Mouse (Mus musculus) left cerebral cortex, postnatal 25 days (tissue): ENCODE results near the gene Pde2a. TPM values are rescaled to one million over a fixed set of nuclear protein-coding genes. Genes with fewer than 3 reads are reported as not detected.

ENCODE experiments used
- DNase-seq, 2 experiments: peaks; one replicate each; pipeline ENCODE4 v3.0.0; 2022; ENCODE audit warnings: low spot score in 2 of 2, mixed read lengths in 1 of 2
- intact Hi-C: fragments of 180-260 bp; cut with DNase I; formaldehyde crosslinking; loops from one replicate; pipeline ENCODE4 v1.15.1; 2025
- total RNA-seq, 2 experiments: library from RNA; stranded (reverse); gene quantifications; 2 replicates each; pipeline ENCODE4 v1.2.3; 2021

The Pde2a gene
- total RNA-seq, 2 experiments from 2014 or later, result 377 to 383 TPM

GRCm38 (mm10) chr7:101395471-101395870 is 26.0 kb upstream of the Pde2a start:
- DNase-seq, result no peak
- intact Hi-C loops, result no loop called here

- intact Hi-C loops, result no loop called here
- DNase-seq, result no peak
Measured at GRCm38 (mm10) chr7:101397175-101397574, 24.3 kb upstream of the Pde2a start.

DNA sequence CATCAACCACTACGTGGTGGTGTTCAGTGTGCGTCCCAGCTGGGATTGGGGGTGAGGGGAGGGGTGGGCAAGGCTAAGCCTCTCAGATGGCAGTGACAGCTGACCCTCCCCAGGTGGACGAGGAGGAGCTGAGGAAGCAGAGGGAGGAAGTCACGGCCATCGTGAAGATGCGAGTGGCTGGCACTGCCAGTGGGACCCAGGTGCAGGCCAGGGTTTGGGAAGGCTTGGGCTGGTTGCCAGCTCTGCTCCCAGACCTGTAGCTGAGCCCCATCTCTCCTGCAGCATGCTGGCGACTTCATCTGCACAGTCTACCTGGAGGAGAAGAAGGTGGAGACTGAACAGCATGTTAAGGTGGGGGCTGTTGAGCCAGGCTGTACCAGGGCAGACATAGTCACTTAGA is 20.0 kb upstream of the Pde2a start:
- intact Hi-C loops, result no loop called here
- DNase-seq, result no peak

- intact Hi-C loops, result no loop called here
- no peak for DNase-seq
Measured at GRCm38 (mm10) chr7:101403831-101404230, 17.7 kb upstream of the Pde2a start.

GRCm38 (mm10) chr7:101410267-101410936 is 11.1 kb upstream of the Pde2a start, which contains the start of gene Gm45837:
Gm45837 (plus strand) TSS chr7:101410886.
- DNase-seq, result peak in 1 of 2 experiments; percentile 46
- intact Hi-C loops, result loop anchor here (5.0 kb wide), 1 partner anchor 92 kb away; no protein-coding TSS in a partner anchor

- intact Hi-C loops, result loop anchor here (2.0 to 5.0 kb wide), 2 partner anchors 90 to 206 kb away; no protein-coding TSS in a partner anchor
- peak; percentile 84 to 89 for DNase-seq
Measured at GRCm38 (mm10) chr7:101412796-101413195, 8.7 kb upstream of the Pde2a start.

DNA sequence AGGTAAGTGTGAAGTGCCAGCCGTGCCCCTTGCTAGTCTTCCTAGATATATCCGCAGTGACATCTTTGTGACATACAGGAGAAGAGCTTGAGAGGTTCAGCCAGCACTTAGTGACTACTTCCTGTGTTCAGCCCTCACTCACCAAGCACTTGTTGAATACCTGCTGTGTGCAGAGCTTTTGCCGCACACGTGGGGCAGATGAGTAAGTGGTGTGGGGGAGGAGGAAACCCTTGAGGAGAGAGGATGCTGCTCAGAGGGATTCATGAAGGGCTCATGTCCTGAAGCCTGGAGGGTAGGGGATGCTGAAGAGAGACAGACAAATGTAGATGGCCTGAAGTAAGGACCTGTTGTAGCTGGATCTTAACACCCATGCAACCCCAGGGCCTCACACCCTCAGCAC is 7.3 kb upstream of the Pde2a start:
- intact Hi-C loops, result loop anchor here (2.0 to 5.0 kb wide), 2 partner anchors 88 to 127 kb away; no protein-coding TSS in a partner anchor
- peak in 1 of 2 experiments; percentile 56 for DNase-seq

DNA sequence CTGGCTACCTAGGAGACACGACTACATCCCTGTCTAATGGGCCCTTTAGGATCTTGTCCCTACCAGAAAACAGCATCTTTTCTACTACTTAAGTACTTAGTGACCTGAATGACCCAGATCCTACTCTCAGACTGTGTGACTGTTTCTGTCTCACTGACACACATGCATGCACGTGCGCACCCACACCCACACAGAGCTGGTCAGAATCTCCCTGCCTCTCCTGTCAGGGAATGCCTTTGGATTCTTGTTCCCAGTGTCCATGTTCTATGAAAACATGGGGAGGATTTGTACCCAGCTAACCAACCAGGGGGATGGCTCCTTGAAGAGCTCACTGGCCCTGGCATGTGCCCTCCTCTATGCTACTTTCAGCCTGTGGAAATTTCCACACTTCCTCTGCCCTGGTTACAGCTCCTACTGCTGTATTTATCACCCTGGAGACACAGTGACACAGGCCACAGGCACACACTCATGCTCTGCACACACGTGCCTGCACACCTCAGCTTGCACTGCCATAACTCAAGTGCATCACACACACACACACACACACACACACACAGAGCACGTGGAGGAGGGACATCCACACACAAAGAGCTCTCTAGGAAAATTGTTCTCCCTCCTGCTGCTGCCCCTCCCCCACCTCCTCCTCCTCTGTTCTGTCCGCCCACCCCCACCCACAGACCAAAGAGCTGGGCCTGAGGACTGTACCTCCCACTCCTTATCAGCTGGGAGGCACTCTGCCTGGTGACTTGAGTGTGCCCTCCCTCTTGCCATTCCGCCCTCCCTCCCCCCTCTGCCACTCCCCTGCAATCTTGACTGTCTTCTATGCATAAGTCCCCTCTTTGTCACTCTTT is 6.6 kb upstream of the Pde2a start:
- peak in 1 of 2 experiments; percentile 53 for DNase-seq
- intact Hi-C loops, result loop anchor here (2.0 to 5.0 kb wide), 2 partner anchors 87 to 126 kb away; no protein-coding TSS in a partner anchor

DNA sequence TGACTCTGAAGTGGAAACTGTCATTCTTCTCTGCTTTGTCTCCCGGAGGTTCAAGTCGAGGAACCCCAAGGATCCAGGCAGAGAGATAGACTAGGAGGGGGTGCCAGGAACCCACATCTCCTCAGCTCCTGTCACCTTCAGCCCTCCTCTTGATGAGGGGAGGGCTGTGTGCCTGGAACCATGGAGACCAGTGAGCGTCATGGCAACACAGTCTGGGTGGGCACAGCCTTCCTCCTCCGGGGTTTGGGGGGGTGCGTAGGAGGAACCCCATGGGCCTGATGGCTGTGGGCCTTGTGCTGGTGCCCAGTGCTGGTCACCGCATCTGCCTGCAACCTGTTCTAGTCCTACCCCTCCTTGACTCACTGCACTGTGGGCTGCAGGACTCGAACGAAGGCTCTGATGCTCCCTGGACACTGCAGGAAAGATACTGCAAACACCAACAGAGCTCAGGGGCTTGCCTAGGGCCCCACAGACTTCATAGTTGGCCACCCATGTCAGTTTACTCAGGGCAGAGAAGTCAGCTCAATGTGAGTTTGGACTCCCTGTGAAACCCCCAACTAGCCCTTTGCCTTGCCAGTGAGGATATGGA is 5.9 kb upstream of the Pde2a start:
- intact Hi-C loops, result loop anchor here (2.0 kb wide), 1 partner anchor 125 kb away; no protein-coding TSS in a partner anchor

DNA sequence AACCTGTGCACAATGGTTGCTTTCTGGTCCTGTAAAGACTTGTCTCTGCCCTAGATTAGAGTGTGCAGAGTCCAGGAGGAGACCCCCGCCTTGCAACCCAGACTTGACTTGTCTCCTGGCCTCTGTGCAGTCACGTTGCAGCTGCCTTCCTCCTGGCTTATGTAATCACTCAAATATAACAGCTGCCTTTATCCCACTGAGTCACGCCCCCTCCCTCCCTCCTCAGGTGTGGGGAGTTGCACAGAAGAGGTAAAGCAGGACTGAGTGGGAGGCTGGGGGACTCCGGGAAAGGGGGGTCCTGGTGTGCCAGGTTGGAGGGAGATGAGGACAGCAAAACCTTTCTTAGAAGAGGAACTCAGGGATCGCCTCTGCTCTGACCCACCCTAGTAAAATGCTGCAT is 5.1 kb upstream of the Pde2a start:
- intact Hi-C loops, result no loop called here
- peak in 1 of 2 experiments; percentile 48 for DNase-seq

More for the DNA sequence above, 5.9 kb upstream of the Pde2a start:
- peak in 1 of 2 experiments; percentile 48 for DNase-seq

DNA sequence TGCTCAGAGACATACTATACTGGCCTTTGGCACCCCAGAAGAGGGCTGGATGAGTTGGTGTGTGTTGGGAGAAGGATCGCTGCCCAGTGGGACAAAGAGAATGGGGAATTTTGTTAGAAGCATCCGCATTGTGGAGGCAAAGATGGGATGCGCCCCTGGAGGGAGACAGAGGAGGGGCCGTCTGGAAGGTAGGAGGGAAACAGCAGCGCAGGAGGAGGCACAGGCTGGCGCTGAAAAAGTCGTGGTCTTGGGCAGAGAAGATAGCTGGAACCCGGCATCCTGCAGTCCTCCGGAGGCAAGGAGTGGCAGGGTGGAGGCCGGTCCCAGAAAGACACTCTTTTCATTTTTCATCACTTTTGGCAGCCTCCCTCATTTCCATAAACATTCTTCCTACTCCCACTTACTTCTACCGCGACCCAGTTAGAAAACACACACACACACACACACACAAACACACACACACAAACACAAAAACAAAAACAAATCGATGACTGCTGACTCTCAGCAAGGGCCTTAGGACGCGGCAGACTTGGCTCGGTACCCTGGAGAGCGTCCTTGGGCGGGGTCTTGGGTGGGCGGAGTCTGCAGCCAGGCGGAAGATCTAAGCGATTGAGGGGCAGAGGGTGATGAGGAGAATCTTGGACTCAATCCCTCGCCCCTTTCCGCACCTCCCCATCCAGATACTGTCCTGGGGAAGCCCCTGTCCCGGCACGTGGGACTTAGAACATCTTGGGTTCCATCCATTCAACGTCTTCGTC is 2.3 kb upstream of the Pde2a start:
- DNase-seq, result peak; percentile 44 to 68
- intact Hi-C loops, result no loop called here

GRCm38 (mm10) chr7:101422069-101422468 is 578 bp downstream of the Pde2a start:
- intact Hi-C loops, result no loop called here
- peak in 1 of 2 experiments; percentile 33 for DNase-seq

- intact Hi-C loops, result no loop called here
- peak in 1 of 2 experiments; percentile 35 for DNase-seq
Measured at GRCm38 (mm10) chr7:101422646-101423045, 1.2 kb downstream of the Pde2a start.

DNA sequence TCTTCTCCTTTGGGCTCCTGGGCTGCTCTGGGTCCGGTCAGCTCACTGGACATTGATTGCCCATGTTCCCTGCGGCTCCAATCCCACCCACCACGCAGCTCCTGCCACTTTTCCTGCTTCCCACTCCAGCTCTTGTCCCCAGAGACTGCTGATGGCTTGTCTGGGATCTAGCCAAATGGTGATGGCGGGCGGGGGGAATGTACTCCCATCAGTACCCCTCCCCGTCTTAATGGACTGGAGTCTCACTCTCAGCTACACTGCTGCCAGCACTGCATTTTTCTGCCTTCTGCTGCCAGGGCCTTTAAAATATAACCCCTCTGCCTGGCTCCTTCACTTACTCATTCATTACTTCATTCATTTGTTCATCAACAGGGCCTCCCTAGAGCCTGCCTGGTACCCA is 2.5 kb downstream of the Pde2a start:
- no peak for DNase-seq
- intact Hi-C loops, result no loop called here

DNA sequence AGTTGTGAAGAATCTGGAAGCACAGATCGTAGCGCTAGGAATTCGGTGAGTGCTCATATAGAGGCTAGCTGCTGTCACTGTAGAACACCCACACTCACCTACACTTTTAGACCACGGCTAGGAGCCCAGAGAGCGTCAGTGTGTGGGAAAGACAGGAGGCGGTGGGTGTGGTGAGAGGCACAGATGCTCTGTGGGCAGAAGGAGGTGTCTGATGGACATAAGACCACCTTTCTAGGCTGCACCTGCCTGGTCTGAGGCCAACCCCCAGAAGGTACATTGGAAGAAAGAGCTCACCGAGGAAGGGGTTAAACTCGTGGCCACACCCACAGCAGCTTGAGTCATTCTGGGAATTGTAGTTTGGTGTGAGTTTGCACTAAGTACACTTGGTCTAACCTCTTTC is 5.2 kb downstream of the Pde2a start:
- peak; percentile 65 to 92 for DNase-seq
- intact Hi-C loops, result loop anchor here (2.0 to 5.0 kb wide), 2 partner anchors 76 to 112 kb away; no protein-coding TSS in a partner anchor

DNA sequence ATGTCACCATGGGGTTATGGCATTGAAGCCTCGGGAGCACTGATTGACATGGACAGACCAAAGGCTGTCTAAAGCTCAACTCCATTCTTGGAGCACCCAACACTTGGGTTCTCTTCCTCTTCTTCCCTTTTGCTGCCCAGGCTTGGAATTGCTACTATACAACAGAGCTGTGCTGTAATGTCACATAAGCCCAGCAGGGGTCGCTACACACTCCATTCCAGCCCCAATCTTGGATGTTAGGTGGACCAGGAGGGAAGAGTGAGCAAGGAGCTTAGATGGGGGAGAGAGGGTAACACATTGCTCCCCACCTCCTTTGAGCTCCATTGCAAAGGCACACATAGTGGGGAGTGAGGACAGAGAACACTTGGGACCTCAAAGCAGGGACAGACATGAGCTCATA is 6.2 kb downstream of the Pde2a start:
- intact Hi-C loops, result loop anchor here (2.0 to 5.0 kb wide), 2 partner anchors 75 to 111 kb away; no protein-coding TSS in a partner anchor
- DNase-seq, result peak; percentile 67 to 73

- DNase-seq, result no peak
- intact Hi-C loops, result no loop called here
Measured at GRCm38 (mm10) chr7:101435038-101435437, 13.5 kb downstream of the Pde2a start.

DNA sequence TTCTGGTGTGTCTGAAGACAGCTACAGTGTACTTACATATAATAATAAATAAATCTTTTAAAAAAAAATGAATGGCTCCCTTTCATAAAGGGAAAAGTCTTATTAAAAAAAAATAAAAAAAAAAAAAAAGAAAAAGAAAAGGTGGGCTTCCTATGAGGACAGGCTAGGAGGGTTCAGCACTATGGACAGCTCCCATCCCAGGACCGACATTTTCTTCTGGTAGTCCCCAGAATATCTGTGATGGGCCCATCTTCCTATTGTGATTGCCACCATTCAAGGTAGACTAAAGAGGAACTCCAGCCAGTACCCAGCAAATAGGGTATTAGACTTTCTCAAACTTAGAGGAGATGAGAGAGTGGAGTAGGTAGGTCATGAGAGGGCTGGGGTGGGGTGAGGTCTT is 16.4 kb downstream of the Pde2a start:
- DNase-seq, result no peak
- intact Hi-C loops, result no loop called here

GRCm38 (mm10) chr7:101443093-101443492 is 21.6 kb downstream of the Pde2a start:
- DNase-seq, result no peak
- intact Hi-C loops, result no loop called here
